In genomic region chr11:12810949-12811881, GRCm38 (mm10) we compare ENCODE assay signal across 8 mouse cellular contexts.
DNase-seq lines count a peak whose midpoint lies in the region; ATAC-seq and TF ChIP-seq lines count a peak whose summit lies in the region.

No protein-coding gene starts in this region.

- 0 out of 2 replicates have a peak overlapping the region, but pooled peaks have one; percentile 17 for H3K4me2 ChIP-seq in embryonic facial prominence, embryonic 12.5 days (replicated peaks)
- H3K4me2 ChIP-seq in heart, embryonic 15.5 days, result peak overlapping the region; percentile 52
- no peak overlapping the region for H3K4me2 ChIP-seq in liver, embryonic 11.5 days

- DNase-seq in urinary bladder, postnatal 14 days (ENCODE audit: low spot score), result peak; percentile 61
- no peak for DNase-seq in urinary bladder, postnatal 10 days (ENCODE audit: low spot score)
- peak; percentile 50 for DNase-seq in kidney, postnatal 14 days
- peak; percentile 56 for DNase-seq in liver, embryonic 11.5 days (ENCODE audit: low spot score)
- no peak for DNase-seq in spleen, postnatal 14 days (ENCODE audit: low spot score in 2 of 2)

- 41% methylated on average over 11 of the region's 11 CpGs for WGBS in embryonic facial prominence, embryonic 12.5 days
- 37% methylated on average over 11 of the region's 11 CpGs for WGBS in heart, embryonic 15.5 days
- 44% methylated on average over 11 of the region's 11 CpGs for WGBS in liver, embryonic 11.5 days
- 35% methylated on average over 11 of the region's 11 CpGs for WGBS in olfactory bulb, adult 2 months

- H3K9me3 ChIP-seq in embryonic facial prominence, embryonic 12.5 days, result no peaks in the 10 kb centered on the region
- no peaks in the 10 kb centered on the region for H3K9me3 ChIP-seq in heart, embryonic 15.5 days (replicated peaks)
- no peaks in the 10 kb centered on the region for H3K9me3 ChIP-seq in liver, embryonic 11.5 days (ENCODE audit: control insufficient read depth, low read length)

- no peak for TF ChIP-seq CTCF in olfactory bulb, adult 2 months (IDR thresholded peaks at IDR 0.05; ENCODE audit: insufficient read depth, low read depth, low read length)

- no peak overlapping the region for H3K9ac ChIP-seq in embryonic facial prominence, embryonic 12.5 days
- no peak overlapping the region for H3K9ac ChIP-seq in heart, embryonic 15.5 days
- no peak overlapping the region for H3K9ac ChIP-seq in liver, embryonic 11.5 days (ENCODE audit: low read depth, low read length)

- no peaks in the 10 kb centered on the region for H3K36me3 ChIP-seq in embryonic facial prominence, embryonic 12.5 days
- H3K36me3 ChIP-seq in heart, embryonic 15.5 days, result no peaks in the 10 kb centered on the region
- H3K36me3 ChIP-seq in liver, embryonic 11.5 days (ENCODE audit: control insufficient read depth, insufficient read depth, low read length), result no peaks in the 10 kb centered on the region

- 0 out of 2 replicates have a peak, but pooled peaks cover 3% of the 10 kb centered on the region for H3K4me1 ChIP-seq in embryonic facial prominence, embryonic 12.5 days
- no peaks in the 10 kb centered on the region for H3K4me1 ChIP-seq in heart, embryonic 15.5 days (replicated peaks)
- H3K4me1 ChIP-seq in liver, embryonic 11.5 days (replicated peaks; ENCODE audit: control insufficient read depth, insufficient read depth, low read length), result no peaks in the 10 kb centered on the region
- H3K4me1 ChIP-seq in olfactory bulb, adult 2 months (ENCODE audit: control insufficient read depth, insufficient read depth, low read length), result peaks cover 2% of the 10 kb centered on the region; the same call in 1 of the 2 replicates

- peak; percentile 84 for ATAC-seq in embryonic facial prominence, embryonic 12.5 days (ENCODE audit: insufficient number of reproducible peaks, insufficient read depth, low FRiP score, low TSS enrichment)
- ATAC-seq in heart, embryonic 15.5 days (replicated peaks; ENCODE audit: insufficient number of reproducible peaks, insufficient read depth, low FRiP score, low read depth), result peak; percentile 50; the same call in 1 of the 2 replicates
- peak; percentile 47; the same call in 1 of the 2 replicates for ATAC-seq in liver, embryonic 11.5 days (replicated peaks; ENCODE audit: low FRiP score)

- no peak for TF ChIP-seq POLR2A in olfactory bulb, adult 2 months (IDR thresholded peaks at IDR 0.05; ENCODE audit: insufficient read depth, low read depth, low read length)

- H3K27ac ChIP-seq in embryonic facial prominence, embryonic 12.5 days, result no peak overlapping the region
- H3K27ac ChIP-seq in heart, embryonic 15.5 days, result no peak overlapping the region
- no peak overlapping the region for H3K27ac ChIP-seq in liver, embryonic 11.5 days (ENCODE audit: low read depth, low read length)
- H3K27ac ChIP-seq in olfactory bulb, adult 2 months (ENCODE audit: insufficient read depth, low read depth, low read length), result peak overlapping the region; percentile 60

- no peak overlapping the region for H3K4me3 ChIP-seq in embryonic facial prominence, embryonic 12.5 days
- H3K4me3 ChIP-seq in heart, embryonic 15.5 days, result no peak overlapping the region
- no peak overlapping the region for H3K4me3 ChIP-seq in liver, embryonic 11.5 days (ENCODE audit: low read depth, low read length)
- H3K4me3 ChIP-seq in olfactory bulb, adult 2 months (ENCODE audit: insufficient read depth, low read depth, low read length), result no peak overlapping the region

- H3K27me3 ChIP-seq in embryonic facial prominence, embryonic 12.5 days, result no peaks in the 10 kb centered on the region
- H3K27me3 ChIP-seq in heart, embryonic 15.5 days, result no peaks in the 10 kb centered on the region
- no peaks in the 10 kb centered on the region for H3K27me3 ChIP-seq in liver, embryonic 11.5 days (replicated peaks; ENCODE audit: control insufficient read depth, insufficient read depth, low read length)

Comparison
In these comparisons a context has a peak if more than half of its experiments do, and no peak if none do; other contexts are left out.
1. DNase-seq: peak in urinary bladder, postnatal 14 days (single experiment), kidney, postnatal 14 days (single experiment) and liver, embryonic 11.5 days (single experiment); none in urinary bladder, postnatal 10 days (single experiment) and spleen, postnatal 14 days (0 of 2).
2. Peak in every context shown above with its lines, with median percentiles within 50 percentile points of each other: ATAC-seq.